Mouse (Mus musculus) c-Kit-positive CD71-positive TER-119-positive erythroid progenitor cells, embryonic 14.5 days (primary cell): Measurements from ENCODE around the gene Zp1.
A peak's percentile ranks its signal among the peaks of the same experiment; 100 is the strongest.

ENCODE experiments used
- DNase-seq: peaks from one replicate; pipeline ENCODE4 v3.0.0-alpha.2; 2013; ENCODE audit warnings: low spot score

Gene Zp1

GRCm38 (mm10) chr19:10921058-10921457, 626 bp upstream of the Zp1 start:
- no peak for DNase-seq

DNA sequence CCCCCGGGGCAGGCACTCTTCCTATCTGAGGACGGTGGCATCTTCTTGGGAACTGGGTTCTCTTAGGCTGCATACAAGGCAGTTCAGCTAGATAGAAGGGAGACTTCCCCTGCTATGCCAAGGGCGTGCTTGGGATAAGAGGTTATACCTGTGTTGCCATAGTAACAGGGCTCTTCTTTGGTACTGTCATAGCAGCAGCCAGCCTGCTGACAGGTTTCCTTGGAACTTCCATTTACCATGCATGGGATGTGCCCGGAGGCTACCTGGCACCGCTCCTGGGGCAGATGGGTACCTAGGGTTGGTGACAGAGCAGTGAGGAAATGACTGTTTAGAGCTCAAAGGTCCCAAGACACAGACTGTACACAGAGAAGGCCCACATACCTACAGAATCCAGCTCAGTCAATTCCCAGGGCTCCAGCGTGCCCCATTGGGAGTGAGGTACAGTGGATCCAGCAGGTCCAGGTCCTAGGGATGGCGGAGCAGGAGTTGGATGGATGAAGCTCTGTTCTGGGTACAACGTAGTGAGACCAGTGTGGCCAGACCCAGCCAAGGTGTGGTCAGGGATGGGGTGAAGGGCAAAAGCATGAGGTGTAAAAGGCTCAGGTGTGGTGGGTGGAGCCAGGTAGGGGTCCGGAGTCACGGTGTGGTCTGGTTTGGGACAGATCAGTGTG, 2.0 kb downstream of the Zp1 start:
- DNase-seq, result no peak

DNA sequence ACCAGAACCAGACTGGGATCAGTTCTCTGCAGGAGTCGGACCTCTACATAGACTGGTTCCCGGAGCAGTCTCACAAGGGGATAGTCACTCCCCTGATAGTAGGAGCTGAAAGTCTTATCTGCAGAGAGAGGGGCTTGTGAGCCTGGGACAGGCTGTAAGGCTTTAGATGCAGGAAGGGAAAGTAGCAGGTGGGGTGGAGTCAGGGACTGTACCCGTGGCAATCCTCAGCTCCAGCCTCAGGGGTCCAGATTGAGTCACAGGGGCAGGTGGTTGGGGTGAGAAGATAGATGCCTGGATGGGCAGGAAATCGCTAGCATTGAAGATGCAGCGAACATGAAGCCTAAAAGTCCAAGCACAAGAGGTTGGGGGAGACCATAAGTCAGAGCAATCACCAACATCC, 3.9 kb downstream of the Zp1 start:
- DNase-seq, result no peak

GRCm38 (mm10) chr19:10914870-10915269, 5.6 kb downstream of the Zp1 start:
- DNase-seq, result no peak

DNA sequence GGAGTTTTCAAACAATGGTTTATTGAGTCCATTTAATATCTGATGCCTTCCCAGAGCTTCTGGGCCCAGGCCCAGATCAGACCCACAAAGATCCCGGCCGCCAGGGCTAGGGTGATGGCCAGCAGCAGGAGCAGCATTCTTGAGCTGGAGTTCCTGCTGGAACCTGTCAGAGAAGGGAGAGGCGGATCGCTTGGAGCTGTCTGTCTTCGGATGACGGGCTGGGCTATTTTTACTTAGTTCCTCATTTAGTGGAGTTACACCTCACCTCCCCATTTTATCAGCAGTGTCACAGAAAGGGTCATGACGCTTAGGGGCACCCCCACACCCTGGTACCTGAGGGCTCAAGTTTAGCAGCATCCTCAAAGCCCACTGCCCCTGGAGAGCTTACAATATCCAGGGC, 6.1 kb downstream of the Zp1 start:
- DNase-seq, result no peak

- DNase-seq, result no peak
Observed at GRCm38 (mm10) chr19:10909087-10909721, 11.2 kb downstream of the Zp1 start.

DNA sequence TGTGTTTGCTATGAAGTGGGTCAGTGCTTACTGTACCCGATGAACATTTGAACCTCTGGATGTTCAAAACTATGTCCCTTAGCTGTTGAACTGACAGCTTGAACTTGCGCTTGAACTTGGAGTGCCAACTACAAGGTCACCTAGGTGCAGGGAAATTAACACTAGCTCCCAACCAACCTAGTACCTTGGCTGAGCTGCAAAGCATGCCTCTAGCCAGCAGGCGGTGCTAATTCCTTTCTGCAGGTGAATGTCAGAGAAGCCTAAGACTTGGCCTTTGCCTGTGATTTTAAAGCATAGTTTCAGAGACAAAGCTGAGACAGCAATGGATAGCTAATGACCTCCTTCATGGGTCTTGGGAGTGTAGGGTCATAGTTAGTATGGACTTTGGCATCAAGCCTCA, 12.5 kb downstream of the Zp1 start:
- DNase-seq, result peak; percentile 29

GRCm38 (mm10) chr19:10905728-10906000, 14.8 kb downstream of the Zp1 start:
- no peak for DNase-seq

- no peak for DNase-seq
Observed at GRCm38 (mm10) chr19:10904927-10905727, 15.3 kb downstream of the Zp1 start.

- DNase-seq, result no peak
Observed at GRCm38 (mm10) chr19:10904512-10904911, 15.9 kb downstream of the Zp1 start.

DNA sequence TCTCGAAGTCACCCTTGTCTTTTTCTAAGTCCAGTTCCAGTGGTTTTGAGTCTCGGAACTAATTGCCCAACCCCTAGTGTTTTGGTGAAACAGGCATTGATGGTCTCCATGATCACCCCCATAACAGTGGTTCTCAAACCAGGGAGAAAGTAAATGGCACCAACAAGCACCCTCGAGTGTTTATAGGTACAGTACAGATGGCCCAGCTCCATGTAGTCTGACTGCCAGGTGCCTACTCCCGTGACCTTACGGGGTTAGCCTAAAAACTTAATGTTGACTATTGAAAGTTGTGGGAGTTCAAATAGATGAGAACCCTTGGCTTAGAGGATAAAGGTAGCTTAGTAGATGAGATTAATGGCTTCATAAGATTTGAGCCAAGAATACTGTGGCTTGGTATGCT, 19.4 kb downstream of the Zp1 start:
- DNase-seq, result no peak

DNA sequence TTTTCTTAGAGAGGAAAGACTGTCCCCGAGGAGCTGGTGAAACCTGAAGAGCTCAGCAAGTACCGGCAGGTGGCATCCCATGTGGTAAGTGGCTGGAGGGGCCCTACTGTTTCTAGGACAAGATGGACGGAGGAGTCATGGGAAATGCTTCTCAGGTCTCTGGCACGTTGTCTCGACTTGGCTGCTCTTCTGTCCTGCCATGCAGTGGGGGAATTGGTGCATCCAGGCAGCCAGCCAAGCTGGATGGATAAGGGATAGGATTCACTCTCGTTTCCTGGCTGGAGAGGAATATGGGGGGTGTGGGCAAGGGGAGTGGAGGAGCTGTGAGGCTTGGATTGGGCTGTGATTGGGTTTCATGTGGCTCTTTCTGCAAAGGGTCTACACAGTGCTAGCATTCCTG, 20.1 kb downstream of the Zp1 start:
- DNase-seq, result no peak

GRCm38 (mm10) chr19:10897491-10897890, 22.9 kb downstream of the Zp1 start:
- DNase-seq, result no peak

- no peak for DNase-seq
Observed at GRCm38 (mm10) chr19:10896849-10897248, 23.6 kb downstream of the Zp1 start.

- DNase-seq, result peak; percentile 31
Observed at GRCm38 (mm10) chr19:10895708-10896107, 24.7 kb downstream of the Zp1 start.

GRCm38 (mm10) chr19:10895016-10895528, 25.4 kb downstream of the Zp1 start, which contains the start of gene Prpf19:
Prpf19 (plus strand) TSS chr19:10895231.
- DNase-seq, result peak; percentile 95

DNA sequence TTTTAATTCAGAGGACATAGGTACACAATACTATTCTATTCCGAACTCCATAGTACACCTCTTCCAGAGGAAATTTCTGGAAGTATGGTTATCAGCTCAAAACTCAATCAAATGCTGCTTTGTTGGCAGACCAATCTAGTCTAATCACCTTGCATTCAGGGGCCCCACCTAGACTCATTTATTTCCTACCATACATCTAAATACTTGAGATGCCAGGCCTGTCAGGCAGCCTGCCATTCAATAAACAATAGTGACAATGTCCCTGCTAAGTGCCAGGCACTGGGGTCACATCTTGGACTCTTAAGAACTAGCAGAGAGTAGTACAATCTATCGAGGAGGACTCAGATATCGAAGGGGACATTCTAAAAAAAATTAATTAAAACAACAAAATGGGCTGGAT, 28.2 kb downstream of the Zp1 start:
- no peak for DNase-seq

GRCm38 (mm10) chr19:10881426-10882154, 38.8 kb downstream of the Zp1 start, which contains the start of gene Tmem109:
Tmem109 (minus strand) TSS chr19:10882001.
- peak; percentile 91 for DNase-seq

- no peak for DNase-seq
Observed at GRCm38 (mm10) chr19:10880975-10881425, 39.4 kb downstream of the Zp1 start.

DNA sequence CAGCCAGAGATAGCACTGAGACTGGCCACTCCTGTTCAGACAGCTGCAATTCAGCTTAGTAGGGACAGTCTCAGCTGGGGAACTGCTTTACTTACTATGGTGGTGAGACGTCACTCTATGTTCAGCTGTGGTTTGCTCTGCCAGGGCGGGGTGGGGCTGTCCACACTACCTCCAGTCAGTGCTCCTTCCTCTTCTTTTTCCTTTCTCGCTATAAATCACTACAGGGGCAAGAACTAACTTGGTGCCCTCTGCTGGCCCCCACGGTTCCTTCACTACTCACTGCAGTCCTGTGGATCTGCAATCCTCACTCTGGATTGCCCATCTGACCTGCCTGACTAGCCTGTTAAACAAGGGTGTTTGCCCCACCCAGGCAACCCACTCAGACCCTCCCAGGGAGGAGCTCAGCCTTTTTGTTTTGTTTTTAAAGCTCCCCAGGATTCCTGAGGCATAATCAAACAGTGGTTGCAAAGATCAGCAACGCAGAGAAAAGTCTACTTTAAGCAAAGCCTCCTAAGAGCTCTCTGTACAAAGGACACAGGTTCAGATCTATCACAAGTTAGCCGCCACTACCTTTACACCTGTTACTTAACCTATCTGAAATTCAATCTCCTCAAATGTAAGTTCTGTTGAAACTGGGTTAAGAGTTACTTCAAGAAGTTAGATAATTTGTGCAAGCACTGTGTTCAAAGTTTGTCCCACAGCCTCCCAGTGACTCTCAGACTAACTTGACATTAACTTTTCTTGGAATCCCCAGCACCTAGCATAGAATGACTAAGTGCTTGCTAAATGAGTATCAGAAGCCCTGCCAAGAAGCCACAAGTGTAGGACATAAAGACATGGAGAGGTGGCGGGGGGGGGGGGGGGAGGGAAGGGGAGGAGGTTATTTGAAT, 40.1 kb downstream of the Zp1 start:
- DNase-seq, result no peak

DNA sequence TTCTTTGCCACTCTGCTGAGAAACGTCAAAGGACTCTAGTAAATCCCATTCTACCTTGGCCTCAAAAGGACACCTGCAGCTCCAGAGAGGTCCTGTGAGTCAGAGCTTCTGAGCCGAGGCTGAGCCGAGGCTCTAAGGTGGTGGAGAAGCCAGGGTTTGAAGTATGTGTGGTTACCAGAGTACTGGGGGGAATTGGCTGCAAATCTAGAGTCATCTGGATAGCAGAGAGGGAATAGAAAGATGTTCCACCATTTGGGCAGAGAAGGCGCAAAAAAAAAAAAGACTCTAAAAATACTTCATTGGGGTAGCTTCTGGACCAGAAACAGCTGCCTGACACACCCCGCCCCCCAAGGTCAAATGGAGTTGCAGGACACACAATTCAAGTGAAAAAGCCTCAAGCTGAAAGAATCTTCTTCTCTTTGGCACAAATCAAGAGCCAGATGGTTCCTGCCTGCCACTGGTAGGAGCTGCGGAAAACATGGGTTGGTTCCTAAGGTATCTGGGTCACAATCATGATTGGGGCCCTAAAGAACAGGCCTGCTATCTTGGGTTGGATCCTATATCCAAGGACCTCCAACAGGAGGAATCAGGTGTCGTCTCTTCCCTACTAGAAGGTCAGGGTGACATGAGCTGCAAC, 42.1 kb downstream of the Zp1 start:
- DNase-seq, result no peak
